Comparison of ENCODE assay signal across 19 mouse cellular contexts in the genomic region with DNA sequence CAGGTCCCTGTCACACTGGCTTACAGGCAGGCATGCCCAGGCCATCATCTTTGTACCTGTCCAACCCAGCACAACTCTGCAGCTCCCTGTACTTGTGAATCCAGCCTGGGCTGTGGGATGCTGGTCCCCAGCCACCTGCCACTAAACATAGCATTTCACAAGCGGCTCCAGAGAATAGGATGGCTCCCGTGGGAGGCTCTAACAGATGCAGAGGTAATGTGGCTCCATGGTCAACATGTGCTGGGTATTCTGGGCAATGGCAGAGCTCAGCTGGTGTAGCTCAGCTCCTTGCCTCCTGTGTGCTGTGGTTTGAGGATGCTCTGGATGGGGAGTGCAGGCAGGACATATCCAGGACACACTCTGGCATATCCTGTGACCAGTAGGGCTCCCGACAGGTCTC. TPM values are rescaled to one million over a fixed set of nuclear protein-coding genes. Genes with fewer than 3 reads are reported as not detected.
A peak's percentile ranks its signal among the peaks of the same experiment; 100 is the strongest.
DNase-seq lines count a peak whose midpoint lies in the region; ATAC-seq and TF ChIP-seq lines count a peak whose summit lies in the region.
"Had no signal": no experiment of that assay in that cellular context is flagged by ENCODE, and none has a peak within 500 bp of the region (broad histone marks: within the 10 kb centered on the region; RNA-seq: fewer than 3 reads in every experiment).

No protein-coding gene starts in this region.

- H3K27ac ChIP-seq in hindbrain, embryonic 10.5 days = peak overlapping the region; percentile 36; the same call in 1 of the 2 replicates
- H3K27ac ChIP-seq in hindbrain, embryonic 16.5 days (ENCODE audit: low read depth, low read length) = no peak overlapping the region
- peak overlapping the region; percentile 46; the same call in 1 of the 2 replicates for H3K27ac ChIP-seq in midbrain, embryonic 10.5 days (replicated peaks)
- no peak overlapping the region for H3K27ac ChIP-seq in midbrain, postnatal 0 days (ENCODE audit: low read depth, low read length)
- H3K27ac ChIP-seq: heart, embryonic 10.5 days; hindbrain, embryonic 13.5 days had no signal

- no peak overlapping the region for H3K4me2 ChIP-seq in hindbrain, embryonic 16.5 days (ENCODE audit: low read length)
- no peak overlapping the region for H3K4me2 ChIP-seq in midbrain, postnatal 0 days (ENCODE audit: low read depth, low read length, poor library complexity, severe bottlenecking)
- H3K4me2 ChIP-seq: hindbrain, embryonic 13.5 days had no signal

- TF ChIP-seq CTCF in midbrain, postnatal 0 days (IDR thresholded peaks at IDR 0.05) = no peak

- H3K9ac ChIP-seq in hindbrain, embryonic 16.5 days (ENCODE audit: low read depth, low read length) = no peak overlapping the region
- H3K9ac ChIP-seq in midbrain, postnatal 0 days (replicated peaks; ENCODE audit: low read length, poor library complexity, severe bottlenecking) = no peak overlapping the region
- H3K9ac ChIP-seq: hindbrain, embryonic 13.5 days had no signal

- H3K4me1 ChIP-seq in hindbrain, embryonic 10.5 days (replicated peaks) = peaks cover 35% of the 10 kb centered on the region
- H3K4me1 ChIP-seq in hindbrain, embryonic 16.5 days (ENCODE audit: control insufficient read depth, insufficient read depth, low read depth, low read length) = no peaks in the 10 kb centered on the region
- H3K4me1 ChIP-seq in midbrain, embryonic 10.5 days = peaks cover 36% of the 10 kb centered on the region
- no peaks in the 10 kb centered on the region for H3K4me1 ChIP-seq in midbrain, postnatal 0 days (ENCODE audit: insufficient read depth, low read length)
- H3K4me1 ChIP-seq: heart, embryonic 10.5 days had no signal

- no peaks in the 10 kb centered on the region for H3K9me3 ChIP-seq in hindbrain, embryonic 10.5 days
- no peaks in the 10 kb centered on the region for H3K9me3 ChIP-seq in hindbrain, embryonic 16.5 days (ENCODE audit: control insufficient read depth, low read length)
- H3K9me3 ChIP-seq in midbrain, embryonic 10.5 days (replicated peaks) = no peaks in the 10 kb centered on the region
- no peaks in the 10 kb centered on the region for H3K9me3 ChIP-seq in midbrain, postnatal 0 days (ENCODE audit: low read length)
- H3K9me3 ChIP-seq: heart, embryonic 10.5 days; hindbrain, embryonic 13.5 days had no signal

- H3K36me3 ChIP-seq in hindbrain, embryonic 10.5 days = no peaks in the 10 kb centered on the region
- H3K36me3 ChIP-seq in hindbrain, embryonic 16.5 days (ENCODE audit: control insufficient read depth, insufficient read depth, low read length) = no peaks in the 10 kb centered on the region
- H3K36me3 ChIP-seq in midbrain, embryonic 10.5 days = no peaks in the 10 kb centered on the region
- H3K36me3 ChIP-seq in midbrain, postnatal 0 days (ENCODE audit: insufficient read depth, low read length) = no peaks in the 10 kb centered on the region
- H3K36me3 ChIP-seq: heart, embryonic 10.5 days; hindbrain, embryonic 13.5 days had no signal

- no peak for ATAC-seq in hindbrain, embryonic 16.5 days
- no peak for ATAC-seq in midbrain, postnatal 0 days (ENCODE audit: low FRiP score)

- 75% methylated on average over 3 of the region's 3 CpGs for WGBS in hindbrain, embryonic 10.5 days
- WGBS in hindbrain, embryonic 16.5 days = 81% methylated on average over 3 of the region's 3 CpGs
- 83% methylated on average over 3 of the region's 3 CpGs for WGBS in midbrain, embryonic 10.5 days
- WGBS in midbrain, postnatal 0 days = 74% methylated on average over 3 of the region's 3 CpGs

- no peak for DNase-seq in hindbrain, embryonic 10.5 days (ENCODE audit: low spot score)
- DNase-seq in midbrain, embryonic 10.5 days (ENCODE audit: low spot score) = no peak
- no peak for DNase-seq in midbrain, postnatal 0 days (ENCODE audit: low spot score)
- peak; percentile 36 for DNase-seq in right cerebral cortex, postnatal 25 days
- no peak for DNase-seq in right cerebral cortex, postnatal 14 days
- DNase-seq in telencephalon, adult 2 months (ENCODE audit: low read depth, low spot score) = peak; percentile 18
- DNase-seq in spleen, adult 12 weeks (ENCODE audit: low spot score) = no peak
- DNase-seq: adrenal gland, adult 2 months; adrenal gland, postnatal 25 days; cerebellum, adult 2 months; cerebellum, postnatal 10 days; gastrocnemius, postnatal 10 days; heart, adult 18-20 months; heart, postnatal 10 days; heart, postnatal 4 days had no signal

- no peak overlapping the region for H3K4me3 ChIP-seq in hindbrain, embryonic 10.5 days
- no peak overlapping the region for H3K4me3 ChIP-seq in hindbrain, embryonic 16.5 days (ENCODE audit: low read length)
- no peak overlapping the region for H3K4me3 ChIP-seq in midbrain, embryonic 10.5 days
- no peak overlapping the region for H3K4me3 ChIP-seq in midbrain, postnatal 0 days (ENCODE audit: low read depth, low read length)
- H3K4me3 ChIP-seq: heart, embryonic 10.5 days; hindbrain, embryonic 13.5 days had no signal

- peaks cover 12% of the 10 kb centered on the region; the same call in 1 of the 2 replicates for H3K27me3 ChIP-seq in hindbrain, embryonic 10.5 days (ENCODE audit: insufficient read depth, poor library complexity, severe bottlenecking)
- no peaks in the 10 kb centered on the region for H3K27me3 ChIP-seq in hindbrain, embryonic 16.5 days (replicated peaks; ENCODE audit: control insufficient read depth, insufficient read depth, low read length)
- H3K27me3 ChIP-seq in midbrain, embryonic 10.5 days (ENCODE audit: low read depth, poor library complexity, severe bottlenecking) = no peaks in the 10 kb centered on the region
- H3K27me3 ChIP-seq in midbrain, postnatal 0 days (ENCODE audit: insufficient read depth, low read length) = no peaks in the 10 kb centered on the region
- H3K27me3 ChIP-seq: hindbrain, embryonic 13.5 days had no signal

RNA-seq across cellular contexts. Expression of gene Slc12a7, which starts 10.8 kb away (rescaled TPM):
- polyA plus RNA-seq in hindbrain, embryonic 10.5 days (2016; fragmentation: Nextera tagmentation; extraction: Ambion mirVana) = 43.4 and 53.4 TPM in 2 replicates
- polyA plus RNA-seq in hindbrain, embryonic 16.5 days (2015; fragmentation: Nextera tagmentation; extraction: Ambion mirVana) = 7.7 and 10.2 TPM in 2 replicates
- 47.8 and 52.5 TPM in 2 replicates for polyA plus RNA-seq in midbrain, embryonic 10.5 days (2016; fragmentation: Nextera tagmentation; extraction: Ambion mirVana)
- total RNA-seq in midbrain, postnatal 0 days (2014; rRNA removed) = 8.9 and 9.3 TPM in 2 replicates
- 4.1 and 4.7 TPM in 2 replicates for polyA plus RNA-seq in midbrain, postnatal 0 days (2015; fragmentation: Nextera tagmentation; extraction: Ambion mirVana)

RNA-seq across cellular contexts. Expression of gene Slc6a19, which starts 39.0 kb away (rescaled TPM):
- polyA plus RNA-seq in hindbrain, embryonic 10.5 days (2016; fragmentation: Nextera tagmentation; extraction: Ambion mirVana) = 0.34 TPM in 1 of 2 replicates, not detected in the other
- polyA plus RNA-seq in hindbrain, embryonic 16.5 days (2015; fragmentation: Nextera tagmentation; extraction: Ambion mirVana) = 0.21 and 0.50 TPM in 2 replicates
- 0.10 and 0.15 TPM in 2 replicates for polyA plus RNA-seq in midbrain, embryonic 10.5 days (2016; fragmentation: Nextera tagmentation; extraction: Ambion mirVana)
- total RNA-seq in midbrain, postnatal 0 days (2014; rRNA removed) = 0.33 and 0.49 TPM in 2 replicates
- 0.53 and 0.79 TPM in 2 replicates for polyA plus RNA-seq in midbrain, postnatal 0 days (2015; fragmentation: Nextera tagmentation; extraction: Ambion mirVana)
- total RNA-seq: gastrocnemius, postnatal 10 days; heart, postnatal 4 days had no signal
- polyA plus RNA-seq: heart, embryonic 14.5 days had no signal

Comparison
In these comparisons a context has a peak if more than half of its experiments do, and no peak if none do; other contexts are left out.
1. DNase-seq: peak in right cerebral cortex, postnatal 25 days (single experiment) and telencephalon, adult 2 months (single experiment); none in hindbrain, embryonic 10.5 days (single experiment), midbrain, embryonic 10.5 days (single experiment), midbrain, postnatal 0 days (single experiment), right cerebral cortex, postnatal 14 days (single experiment) and spleen, adult 12 weeks (single experiment).
2. H3K27ac ChIP-seq: peak in hindbrain, embryonic 10.5 days (single experiment) and midbrain, embryonic 10.5 days (single experiment); none in hindbrain, embryonic 16.5 days (single experiment) and midbrain, postnatal 0 days (single experiment).